Mouse (Mus musculus) adrenal gland, adult (tissue): Measurements from ENCODE around the gene C1d.
"Not testable (repeated sequence)": the region's sequence is repeated elsewhere in the genome, so short reads cannot be mapped to it uniquely, and the experiment has no call there.

Experiments used
- DNase-seq, 2 experiments: peaks; one replicate each; pipeline ENCODE4 v3.0.0; 2022 to 2023; ENCODE audit warnings: low spot score in 1 of 2; ENCODE audit not compliant: inconsistent age in 2 of 2

C1d gene

GRCm38 (mm10) chr11:17257443-17257842, at the start of gene C1d:
Gene C1d, plus strand, starts transcription at chr11:17257579.
- peak; percentile 95 to 97 for DNase-seq

- peak; percentile 97 to 99 for DNase-seq
Observed at GRCm38 (mm10) chr11:17211258-17212140, 45.9 kb upstream of the C1d start, which contains the start of gene Pno1. Gene Pno1, minus strand, starts transcription at chr11:17211568.

GRCm38 (mm10) chr11:17212141-17212495, 45.3 kb upstream of the C1d start:
- DNase-seq: no peak

- no peak for DNase-seq
Observed at GRCm38 (mm10) chr11:17212903-17213509, 44.4 kb upstream of the C1d start.

- no peak for DNase-seq
Observed at GRCm38 (mm10) chr11:17215475-17215874, 41.9 kb upstream of the C1d start.

- DNase-seq: no peak
Observed at GRCm38 (mm10) chr11:17221126-17221525, 36.3 kb upstream of the C1d start.

- DNase-seq: no peak
Observed at GRCm38 (mm10) chr11:17232792-17233191, 24.6 kb upstream of the C1d start.

- no peak for DNase-seq
Observed at GRCm38 (mm10) chr11:17236449-17237037, 20.8 kb upstream of the C1d start.

- not testable (repeated sequence) for DNase-seq
Observed at GRCm38 (mm10) chr11:17238598-17238997, 18.8 kb upstream of the C1d start.

- DNase-seq: no peak
Observed at GRCm38 (mm10) chr11:17248715-17249114, 8.7 kb upstream of the C1d start.

- peak; percentile 23 to 53 for DNase-seq
Observed at GRCm38 (mm10) chr11:17256813-17257365, 490 bp upstream of the C1d start.

- no peak for DNase-seq
Observed at GRCm38 (mm10) chr11:17257861-17258260, 482 bp downstream of the C1d start.

GRCm38 (mm10) chr11:17267176-17267575, 9.8 kb downstream of the C1d start:
- no peak for DNase-seq

- no peak for DNase-seq
Observed at GRCm38 (mm10) chr11:17268801-17269200, 11.4 kb downstream of the C1d start.

- peak; percentile 24 to 72 for DNase-seq
Observed at GRCm38 (mm10) chr11:17279959-17280358, 22.6 kb downstream of the C1d start.

GRCm38 (mm10) chr11:17284055-17284454, 26.7 kb downstream of the C1d start:
- DNase-seq: peak; percentile 16 to 55

- DNase-seq: no peak
Observed at GRCm38 (mm10) chr11:17288884-17289283, 31.5 kb downstream of the C1d start.

- peak; percentile 42 to 72 for DNase-seq
Observed at GRCm38 (mm10) chr11:17306007-17306891, 48.9 kb downstream of the C1d start.

GRCm38 (mm10) chr11:17307457-17307856, 50.1 kb downstream of the C1d start:
- no peak for DNase-seq
